In the genomic region with DNA sequence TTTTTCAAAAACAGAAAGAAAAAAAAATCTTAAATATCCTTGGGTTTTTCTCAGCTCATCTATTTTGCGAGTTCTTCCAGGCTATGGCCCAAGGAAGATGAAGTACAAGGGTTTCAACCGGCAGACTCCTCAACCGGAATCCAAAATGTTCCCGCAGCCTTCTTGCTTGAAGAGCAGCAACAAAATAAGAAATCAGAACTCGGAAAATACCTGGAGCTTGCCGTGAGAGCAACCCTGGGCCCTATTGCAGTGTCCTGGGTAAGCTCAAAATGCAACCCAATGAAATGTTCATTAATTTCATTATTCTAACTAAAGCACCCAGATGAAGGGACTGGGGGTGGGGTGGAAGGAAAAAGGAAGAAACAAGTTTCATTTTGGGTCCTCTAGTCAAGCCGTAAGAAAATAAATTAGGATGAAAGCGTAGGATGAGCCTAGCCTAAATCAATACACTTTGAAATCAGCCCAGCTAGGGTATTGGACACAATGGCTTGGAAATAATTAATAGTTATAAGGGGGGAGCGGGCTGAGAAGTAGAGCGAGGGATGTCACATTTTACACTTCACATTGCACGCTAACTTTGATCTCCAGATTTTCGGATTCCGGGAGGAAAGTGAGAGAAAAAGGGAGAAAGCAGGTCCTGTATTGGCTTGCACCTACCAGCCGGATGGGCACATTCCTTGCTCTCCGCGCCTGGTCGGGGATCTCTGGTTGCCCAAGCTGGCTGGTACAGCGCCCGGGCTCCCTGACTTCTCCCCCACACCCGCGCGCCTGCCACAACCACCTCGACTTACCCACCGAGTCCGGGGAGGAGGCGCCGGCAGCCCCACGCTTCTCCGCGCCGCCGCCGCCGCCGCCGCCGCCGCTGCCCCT, we compare ENCODE assay signal across 8 mouse cellular contexts. TPM values are rescaled to one million over a fixed set of nuclear protein-coding genes. Genes with fewer than 3 reads are reported as not detected.
DNase-seq lines count a peak whose midpoint lies in the region; ATAC-seq and TF ChIP-seq lines count a peak whose summit lies in the region.

No protein-coding gene starts in this region.

- TF ChIP-seq CTCF in bone marrow macrophage, adult 2 months (IDR thresholded peaks at IDR 0.05; ENCODE audit: low read depth, low read length): no peak

- H3K36me3 ChIP-seq in forebrain, embryonic 15.5 days: no peaks in the 10 kb centered on the region
- no peaks in the 10 kb centered on the region for H3K36me3 ChIP-seq in hindbrain, embryonic 11.5 days (ENCODE audit: control insufficient read depth, insufficient read depth, low read length)
- no peaks in the 10 kb centered on the region for H3K36me3 ChIP-seq in limb, embryonic 12.5 days
- H3K36me3 ChIP-seq in midbrain, embryonic 16.5 days (ENCODE audit: control insufficient read depth, insufficient read depth, low read length): no peaks in the 10 kb centered on the region

- no peak for TF ChIP-seq POLR2A in bone marrow macrophage, adult 2 months (IDR thresholded peaks at IDR 0.05; ENCODE audit: borderline replicate concordance, low read depth, low read length)

- peak overlapping the region; percentile 98 for H3K9ac ChIP-seq in forebrain, embryonic 15.5 days (replicated peaks)
- peak overlapping the region; percentile 93 for H3K9ac ChIP-seq in hindbrain, embryonic 11.5 days (ENCODE audit: low read depth, low read length)
- H3K9ac ChIP-seq in limb, embryonic 12.5 days (replicated peaks): peak overlapping the region; percentile 90
- H3K9ac ChIP-seq in midbrain, embryonic 16.5 days (ENCODE audit: low read depth, low read length): peak overlapping the region; percentile 97

- peak; percentile 29 for DNase-seq in cerebellum, adult 11 months
- DNase-seq in cerebellum, adult 9-10 months: no peak
- peak; percentile 65 for DNase-seq in hindbrain, embryonic 11.5 days (ENCODE audit: low spot score)
- DNase-seq in testis, postnatal 10 days (ENCODE audit: low spot score): peak; percentile 59

- H3K4me2 ChIP-seq in forebrain, embryonic 15.5 days (replicated peaks): peak overlapping the region; percentile 98
- peak overlapping the region; percentile 97 for H3K4me2 ChIP-seq in hindbrain, embryonic 11.5 days (replicated peaks; ENCODE audit: low read depth, low read length)
- peak overlapping the region; percentile 95 for H3K4me2 ChIP-seq in limb, embryonic 12.5 days
- H3K4me2 ChIP-seq in midbrain, embryonic 16.5 days (ENCODE audit: low read length): peak overlapping the region; percentile 99

- WGBS in forebrain, embryonic 15.5 days: 2% methylated on average over 38 of the region's 38 CpGs
- WGBS in hindbrain, embryonic 11.5 days: 1% methylated on average over 38 of the region's 38 CpGs
- 2% methylated on average over 34 of the region's 38 CpGs for WGBS in limb, embryonic 12.5 days
- 2% methylated on average over 35 of the region's 38 CpGs for WGBS in midbrain, embryonic 16.5 days

- peak overlapping the region; percentile 67 for H3K4me3 ChIP-seq in bone marrow macrophage, adult 2 months (ENCODE audit: insufficient read depth, low read length)
- H3K4me3 ChIP-seq in forebrain, embryonic 15.5 days: peak overlapping the region; percentile 62
- peak overlapping the region; percentile 82 for H3K4me3 ChIP-seq in hindbrain, embryonic 11.5 days (ENCODE audit: low read depth, low read length)
- peak overlapping the region; percentile 75 for H3K4me3 ChIP-seq in limb, embryonic 12.5 days (replicated peaks)
- peak overlapping the region; percentile 71 for H3K4me3 ChIP-seq in midbrain, embryonic 16.5 days (ENCODE audit: low read depth, low read length)

- 0 out of 2 replicates have a peak, but pooled peaks have one; percentile 4 for ATAC-seq in forebrain, embryonic 15.5 days (replicated peaks)
- ATAC-seq in hindbrain, embryonic 11.5 days (ENCODE audit: low FRiP score): no peak
- ATAC-seq in limb, embryonic 12.5 days (ENCODE audit: insufficient number of reproducible peaks, insufficient read depth, low FRiP score, low TSS enrichment, low read depth): no peak
- ATAC-seq in midbrain, embryonic 16.5 days: 0 out of 2 replicates have a peak, but pooled peaks have one; percentile 34

- peaks cover 8% of the 10 kb centered on the region for H3K4me1 ChIP-seq in bone marrow macrophage, adult 2 months (ENCODE audit: control insufficient read depth, insufficient read depth, low read length)
- H3K4me1 ChIP-seq in forebrain, embryonic 15.5 days: peaks cover 25% of the 10 kb centered on the region
- H3K4me1 ChIP-seq in hindbrain, embryonic 11.5 days (replicated peaks; ENCODE audit: control insufficient read depth, insufficient read depth, low read length): 0 out of 2 replicates have a peak, but pooled peaks cover 3% of the 10 kb centered on the region
- H3K4me1 ChIP-seq in limb, embryonic 12.5 days (replicated peaks): peaks cover 8% of the 10 kb centered on the region
- peaks cover 7% of the 10 kb centered on the region for H3K4me1 ChIP-seq in midbrain, embryonic 16.5 days (ENCODE audit: control insufficient read depth, insufficient read depth, low read length)

- no peaks in the 10 kb centered on the region for H3K9me3 ChIP-seq in forebrain, embryonic 15.5 days
- no peaks in the 10 kb centered on the region for H3K9me3 ChIP-seq in hindbrain, embryonic 11.5 days (ENCODE audit: control insufficient read depth, low read length)
- no peaks in the 10 kb centered on the region for H3K9me3 ChIP-seq in limb, embryonic 12.5 days
- H3K9me3 ChIP-seq in midbrain, embryonic 16.5 days (replicated peaks; ENCODE audit: control insufficient read depth, low read length, poor library complexity, severe bottlenecking): no peaks in the 10 kb centered on the region

- peak overlapping the region; percentile 54 for H3K27ac ChIP-seq in bone marrow macrophage, adult 2 months (ENCODE audit: insufficient read depth, low read depth, low read length)
- peak overlapping the region; percentile 100 for H3K27ac ChIP-seq in forebrain, embryonic 15.5 days (replicated peaks)
- H3K27ac ChIP-seq in hindbrain, embryonic 11.5 days (ENCODE audit: low read depth, low read length): peak overlapping the region; percentile 96; the same call in 1 of the 2 replicates
- peak overlapping the region; percentile 98 for H3K27ac ChIP-seq in limb, embryonic 12.5 days
- peak overlapping the region; percentile 99 for H3K27ac ChIP-seq in midbrain, embryonic 16.5 days (ENCODE audit: low read length)

- no peaks in the 10 kb centered on the region for H3K27me3 ChIP-seq in forebrain, embryonic 15.5 days
- no peaks in the 10 kb centered on the region for H3K27me3 ChIP-seq in hindbrain, embryonic 11.5 days (ENCODE audit: control insufficient read depth, insufficient read depth, low read length)
- H3K27me3 ChIP-seq in limb, embryonic 12.5 days: peaks cover 10% of the 10 kb centered on the region; the same call in 1 of the 2 replicates
- H3K27me3 ChIP-seq in midbrain, embryonic 16.5 days (ENCODE audit: control insufficient read depth, insufficient read depth, low read depth, low read length): 0 out of 2 replicates have a peak, but pooled peaks cover 3% of the 10 kb centered on the region

RNA-seq across cellular contexts. Expression of a gene that starts 2.5 kb away (rescaled TPM):
- polyA plus RNA-seq in bone marrow macrophage, adult 2 months (2012; ENCODE audit: insufficient read depth, insufficient read length, missing spikeins): 73.4 and 77.6 TPM in 2 replicates
- polyA plus RNA-seq in forebrain, embryonic 15.5 days (2015; fragmentation: Nextera tagmentation; extraction: Ambion mirVana): 102 and 111 TPM in 2 replicates
- polyA plus RNA-seq in hindbrain, embryonic 11.5 days (2014; fragmentation: Nextera tagmentation; extraction: Ambion mirVana): 81.5 and 91.9 TPM in 2 replicates
- polyA plus RNA-seq in limb, embryonic 12.5 days (2016; fragmentation: Nextera tagmentation; extraction: Ambion mirVana): 77.4 and 91.0 TPM in 2 replicates
- 77.8 and 79.8 TPM in 2 replicates for polyA plus RNA-seq in midbrain, embryonic 16.5 days (2015; fragmentation: Nextera tagmentation; extraction: Ambion mirVana)

Comparison
In these comparisons a context has a peak if more than half of its experiments do, and no peak if none do; other contexts are left out.
1. ATAC-seq: peak in forebrain, embryonic 15.5 days (single experiment) and midbrain, embryonic 16.5 days (single experiment); none in hindbrain, embryonic 11.5 days (single experiment) and limb, embryonic 12.5 days (single experiment).
2. Peak in every context shown above with its lines, with median percentiles within 50 percentile points of each other: H3K27ac ChIP-seq, H3K4me3 ChIP-seq, H3K4me2 ChIP-seq and H3K9ac ChIP-seq.